Mouse (Mus musculus) CD4-positive naive resting alpha-beta T cell, adult 57 days (primary cell): ENCODE results near the gene Ndufaf4. TPM values are rescaled to one million over a fixed set of nuclear protein-coding genes. Genes with fewer than 3 reads are reported as not detected.

Experiments used
- total RNA-seq: library from RNA; stranded (reverse); gene quantifications from one replicate; pipeline ENCODE4 v1.2.4, GENCODE M21; 2023

Gene Ndufaf4
- total RNA-seq, result 16.4 TPM

DNA sequence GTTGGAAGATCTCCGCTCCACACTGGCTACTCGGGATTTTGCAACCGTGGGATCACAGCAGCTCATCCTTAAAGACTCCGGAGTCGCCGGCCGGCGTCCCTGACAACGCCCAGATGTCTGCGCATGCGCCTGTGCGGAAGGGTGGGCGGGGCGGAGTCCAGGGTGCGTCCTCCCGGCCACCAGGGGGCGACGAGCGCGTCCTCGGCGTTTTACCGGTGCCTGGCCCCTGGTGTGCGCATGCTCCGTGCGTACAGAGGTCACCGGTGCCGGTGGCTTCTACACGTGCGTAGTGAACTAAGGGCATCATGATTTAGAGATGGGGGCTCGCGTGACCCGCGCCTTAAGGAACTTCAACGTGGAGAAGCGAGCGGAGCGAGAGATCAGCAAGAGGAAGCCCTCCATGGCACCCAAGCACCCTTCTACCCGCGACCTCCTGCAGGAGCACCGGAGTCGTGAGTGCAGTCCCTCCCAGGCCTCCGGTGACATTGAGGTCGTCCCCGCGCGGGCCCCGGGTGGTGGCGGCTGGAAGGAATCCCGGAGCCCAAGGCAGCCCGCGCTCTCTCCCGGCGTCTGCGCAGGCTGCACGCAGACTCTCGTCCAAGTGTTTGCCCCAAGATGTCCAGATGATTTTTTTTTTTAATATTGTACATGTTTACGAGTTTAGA is at the start of gene Ndufaf4:
Gene Ndufaf4 (plus strand): TSS at position 233 of the 665 bp plus-strand sequence.

DNA sequence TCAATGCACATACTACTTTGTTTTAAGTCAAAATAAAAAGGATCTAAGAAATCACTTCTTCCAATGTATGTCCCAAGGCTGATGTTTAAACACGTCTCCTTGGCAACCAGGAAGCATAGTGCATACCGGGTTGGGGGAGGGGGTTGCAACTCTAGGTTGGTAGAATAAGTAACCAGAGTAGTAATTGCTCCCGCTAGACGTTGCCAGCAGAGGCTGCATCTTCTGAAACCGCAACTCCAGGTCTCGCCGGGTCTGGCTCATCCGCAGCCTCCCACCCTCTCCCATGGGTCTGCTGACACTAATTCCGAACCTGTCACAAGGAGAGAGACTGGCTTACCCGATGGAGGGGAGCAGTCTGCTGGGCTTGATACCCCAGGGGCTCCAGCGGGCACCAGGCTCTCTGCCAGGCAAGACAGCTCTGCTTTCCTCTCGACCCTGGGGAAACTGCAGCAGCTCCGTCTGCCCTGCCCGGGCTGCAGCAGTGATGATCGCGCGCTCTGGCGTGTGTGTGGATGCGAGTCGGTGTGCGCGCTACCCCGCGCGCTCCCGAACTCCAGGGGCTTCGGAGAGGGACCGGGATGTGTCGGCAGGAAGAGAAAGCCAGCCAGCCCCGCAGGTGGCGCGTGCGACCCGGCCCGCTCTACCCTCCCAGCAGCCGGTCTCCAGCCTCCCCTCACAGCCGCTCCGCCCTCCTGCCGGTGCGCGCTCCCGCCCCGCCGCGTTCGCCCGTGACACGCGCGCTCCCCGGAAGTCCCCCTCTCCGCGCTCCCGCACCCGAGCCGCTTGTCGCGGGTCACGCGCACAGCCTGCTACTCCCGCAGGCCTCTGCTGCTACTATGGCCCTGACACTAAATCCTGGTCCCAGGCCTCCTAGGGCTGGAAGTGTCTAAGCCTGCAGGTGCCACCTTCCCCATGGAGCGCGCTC is 47.2 kb upstream of the Ndufaf4 start, which contains the start of gene Klhl32:
Gene Klhl32 (minus strand): TSS at position 724 of the 925 bp plus-strand sequence.

Other genes with a start within 250 kb of the Ndufaf4 start
- gene Klhl32, start 47.0 kb upstream of the Ndufaf4 start, total RNA-seq, result not detected
- gene Gpr63, start 68.3 kb downstream of the Ndufaf4 start, total RNA-seq, result not detected